Mouse (Mus musculus) fibroblast of lung, adult 2 months (primary cell): Measurements from ENCODE around the gene Epha1.

Experiments used
- DNase-seq: peaks from one replicate; pipeline ENCODE4 v3.0.0-alpha.2; 2011; ENCODE audit warnings: low read depth

Gene Epha1

DNA sequence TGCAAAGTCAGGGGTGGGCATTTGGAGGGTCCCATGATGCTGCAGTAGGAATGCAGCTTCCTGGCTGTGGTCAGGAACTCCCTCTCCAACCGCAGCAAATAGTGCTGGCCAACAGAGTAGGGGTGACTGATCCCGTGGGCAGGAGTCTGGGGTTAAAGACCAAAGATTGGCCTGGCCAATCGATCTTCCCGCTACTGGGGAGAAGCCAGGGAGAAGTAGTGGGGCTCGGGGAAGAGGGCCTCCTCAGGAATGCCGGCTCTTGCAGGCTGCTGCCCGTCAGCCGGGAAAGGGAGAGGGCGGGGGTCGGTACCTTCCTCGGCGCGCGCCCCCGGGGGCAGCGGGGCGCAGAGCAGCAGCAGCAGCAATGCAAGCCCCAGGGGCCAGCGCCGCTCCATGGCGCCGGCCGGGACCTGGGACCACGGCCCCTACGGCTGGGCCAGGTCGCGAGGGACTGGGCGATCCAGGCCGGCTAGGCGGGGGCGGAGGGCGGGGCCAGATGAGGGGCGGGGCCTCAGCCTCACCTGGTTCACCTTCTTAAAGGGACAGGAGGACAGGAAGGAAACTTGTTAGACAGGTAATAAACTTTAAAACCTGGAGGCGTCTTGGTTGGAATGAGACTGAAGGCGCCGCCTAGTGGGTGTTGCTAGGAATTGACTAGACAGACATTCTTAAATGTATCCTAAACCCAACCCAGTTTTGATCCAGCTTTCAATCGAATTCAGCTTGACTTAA is at the start of gene Epha1:
Gene Epha1, minus strand, starts transcription at position 453 of the 732 bp plus-strand sequence.
- DNase-seq = no peak

DNA sequence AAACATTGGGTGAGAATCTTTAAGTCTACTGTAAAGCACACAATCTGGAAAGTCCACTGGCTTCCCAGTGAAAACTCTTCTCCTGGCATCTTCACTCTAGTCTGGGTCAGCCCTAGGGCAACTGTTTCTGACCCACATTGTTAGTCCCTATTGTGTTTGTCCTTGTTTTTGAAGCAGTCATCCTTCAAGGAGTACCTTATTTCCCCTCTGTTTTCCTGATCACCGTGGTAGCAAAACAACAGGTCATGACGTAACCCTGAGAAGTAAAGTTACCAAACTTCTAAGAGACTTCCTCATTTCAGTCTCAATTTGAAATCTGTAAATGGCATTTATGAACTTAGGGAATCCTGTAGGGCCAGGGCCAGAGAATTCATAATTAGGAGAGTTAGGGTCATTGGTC is 48.4 kb upstream of the Epha1 start:
- DNase-seq = no peak

DNA sequence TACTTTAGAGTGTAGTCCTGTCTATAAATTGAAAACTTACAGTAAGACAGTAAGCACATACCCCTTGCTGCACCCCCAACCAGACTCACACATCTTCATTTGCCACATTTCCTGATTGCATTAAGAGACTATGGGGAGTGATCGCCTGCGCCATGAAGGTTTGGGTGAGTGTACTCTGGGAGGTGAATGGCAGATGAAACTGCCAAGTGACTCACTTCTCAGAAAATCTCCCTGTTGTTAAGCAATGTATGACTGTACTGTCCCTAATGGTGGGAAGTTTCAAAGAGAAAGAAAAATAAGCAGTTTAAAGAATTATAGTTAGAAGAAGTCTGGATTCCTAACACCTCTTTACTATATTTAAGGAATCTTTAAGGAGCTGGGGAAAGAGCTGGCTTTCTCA is 46.4 kb upstream of the Epha1 start:
- peak; percentile 60 for DNase-seq

DNA sequence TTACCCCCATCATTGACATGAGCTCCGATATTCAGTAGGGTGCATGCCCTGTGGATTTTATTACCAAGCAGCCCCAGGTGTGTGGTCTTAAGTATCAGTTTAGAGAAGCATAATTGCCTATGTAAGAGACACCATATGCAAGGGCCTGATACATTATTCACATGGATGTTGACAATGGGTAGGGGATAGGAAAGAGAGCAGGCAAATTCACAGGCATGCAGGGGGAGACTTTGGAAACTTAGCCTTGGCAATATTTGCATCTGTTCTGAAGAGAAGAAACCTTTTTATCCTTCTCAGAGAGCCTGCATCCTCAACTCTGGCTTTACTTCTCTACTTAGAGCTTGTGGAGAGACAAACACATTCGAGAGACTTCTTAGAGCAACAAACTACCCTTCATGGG is 32.1 kb upstream of the Epha1 start, which contains the start of gene Tas2r135:
Gene Tas2r135, plus strand, starts transcription at position 301 of the 400 bp plus-strand sequence.
- DNase-seq = no peak

DNA sequence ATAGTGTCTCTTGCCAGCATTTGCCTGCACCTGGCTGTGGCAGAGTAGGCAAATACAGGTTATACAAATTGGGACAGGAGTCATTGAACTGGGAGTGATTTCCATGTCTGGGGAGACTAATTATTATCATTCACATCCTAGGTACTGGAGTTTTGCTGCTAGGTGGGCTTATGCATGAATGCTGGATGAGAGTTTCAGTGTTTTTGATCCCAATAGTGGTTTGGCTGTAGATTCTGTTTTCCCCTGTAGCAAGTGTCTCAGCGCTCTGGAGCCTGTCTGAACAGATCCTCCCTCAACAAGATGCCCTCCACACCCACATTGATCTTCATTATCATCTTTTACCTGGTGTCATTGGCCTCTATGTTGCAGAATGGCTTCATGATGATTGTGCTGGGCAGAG is 26.9 kb upstream of the Epha1 start, which contains the start of gene Tas2r143:
Gene Tas2r143, plus strand, starts transcription at position 301 of the 400 bp plus-strand sequence.
- no peak for DNase-seq

DNA sequence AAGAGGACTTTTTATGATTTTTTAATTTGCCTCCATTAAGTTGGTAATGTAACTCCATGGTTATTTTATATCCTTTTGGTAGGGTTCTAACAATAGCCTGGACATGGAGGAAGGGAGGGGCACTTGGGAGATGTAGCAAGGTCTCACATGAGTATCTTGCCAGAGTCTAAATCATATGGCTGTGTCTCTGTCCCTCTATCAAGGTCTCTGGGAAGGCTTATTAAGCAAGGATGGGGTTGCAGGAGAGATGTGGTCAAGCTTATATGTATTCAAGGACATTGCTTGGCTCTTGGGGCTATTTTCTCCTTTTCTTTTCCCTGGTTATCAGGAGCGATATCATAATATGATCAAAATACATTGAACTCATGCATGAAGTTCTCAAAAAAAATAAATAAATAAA is 25.9 kb upstream of the Epha1 start:
- no peak for DNase-seq

DNA sequence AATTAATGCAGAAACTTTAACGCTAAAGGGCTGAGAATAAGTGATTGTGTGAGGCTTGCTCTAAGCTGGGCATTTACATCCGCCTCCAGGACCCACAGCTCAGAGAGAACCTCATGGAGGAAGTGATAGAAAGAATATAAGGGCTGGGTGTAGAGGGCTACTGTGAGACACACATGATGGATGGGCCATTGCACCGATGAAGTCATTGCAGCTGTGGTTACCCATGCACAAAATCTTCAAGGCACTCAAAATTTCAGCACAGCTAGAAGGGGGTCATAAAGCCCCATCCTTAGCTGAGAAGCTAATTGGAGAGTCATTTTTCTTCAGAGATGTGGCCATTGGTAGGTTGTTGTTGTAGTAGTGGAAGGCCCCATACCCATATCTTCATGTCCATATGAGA is 25.2 kb upstream of the Epha1 start:
- no peak for DNase-seq

DNA sequence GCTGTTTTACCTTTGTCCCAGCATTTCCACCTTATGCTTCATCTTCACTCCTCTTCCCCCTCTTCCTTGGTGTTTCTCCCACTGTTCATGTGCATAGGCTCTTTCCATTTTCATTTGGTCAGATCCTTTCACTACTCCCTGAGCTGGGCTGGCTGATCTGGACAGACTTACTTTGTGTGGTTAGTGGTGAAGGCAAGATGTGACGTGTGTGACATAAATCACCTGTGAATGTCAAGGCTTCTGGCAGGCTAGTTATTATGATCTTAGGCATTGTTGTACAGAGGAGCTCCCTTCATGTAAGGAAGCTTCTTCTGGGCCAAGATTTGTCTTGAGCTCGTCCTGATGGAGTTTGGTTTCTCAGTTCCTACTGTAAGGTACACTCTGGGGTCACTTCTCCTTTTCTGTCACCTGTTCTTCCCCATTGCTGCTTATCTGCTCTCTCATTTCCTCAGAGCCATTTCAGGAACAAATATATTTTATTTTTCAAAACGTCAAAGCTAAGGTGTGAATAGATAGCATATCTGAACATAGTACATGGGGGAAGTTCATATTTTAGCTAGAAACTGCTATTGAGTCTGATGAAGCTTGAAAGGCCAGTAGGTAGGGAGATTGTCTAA is 24.1 kb upstream of the Epha1 start:
- DNase-seq = no peak

DNA sequence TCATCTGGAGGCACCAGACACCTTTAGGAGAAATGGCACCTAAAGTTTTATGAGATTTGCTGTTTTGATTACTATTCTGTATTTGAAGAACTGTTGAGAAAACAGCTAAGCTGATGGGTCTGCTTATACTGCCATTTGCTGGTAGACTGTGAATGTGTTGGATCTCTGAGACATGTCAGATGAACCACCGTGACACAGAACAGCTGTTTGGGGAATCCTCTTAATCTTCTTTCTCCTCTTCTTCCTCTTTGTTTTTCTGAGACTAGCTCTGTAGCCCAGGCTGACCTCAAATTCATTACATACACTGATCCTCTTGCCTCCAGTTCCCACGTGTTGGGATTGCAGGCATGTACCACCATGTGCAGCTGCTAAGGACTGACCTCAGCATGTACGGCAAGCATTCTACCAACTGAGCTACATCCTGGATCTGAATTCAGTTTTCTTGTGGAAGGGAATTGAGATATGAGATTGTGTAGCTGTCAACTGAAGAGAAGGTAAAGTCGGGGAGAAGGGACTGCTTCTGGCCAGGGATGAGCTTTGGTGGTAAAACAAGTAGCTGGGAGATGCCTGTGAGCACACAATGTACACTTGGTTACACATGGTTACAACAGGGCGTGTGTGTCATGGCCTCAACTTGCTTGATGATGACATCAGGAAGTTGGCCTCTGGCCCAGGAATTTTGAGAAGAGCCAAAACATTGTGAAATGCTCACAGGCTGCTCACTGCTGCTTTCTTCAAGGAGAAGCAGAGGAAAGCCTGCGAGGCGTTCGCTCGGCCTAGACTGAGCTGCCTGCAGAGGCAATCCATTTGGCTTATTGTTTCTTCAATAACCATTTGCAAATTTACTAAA is 23.1 kb upstream of the Epha1 start:
- DNase-seq = peak; percentile 89

DNA sequence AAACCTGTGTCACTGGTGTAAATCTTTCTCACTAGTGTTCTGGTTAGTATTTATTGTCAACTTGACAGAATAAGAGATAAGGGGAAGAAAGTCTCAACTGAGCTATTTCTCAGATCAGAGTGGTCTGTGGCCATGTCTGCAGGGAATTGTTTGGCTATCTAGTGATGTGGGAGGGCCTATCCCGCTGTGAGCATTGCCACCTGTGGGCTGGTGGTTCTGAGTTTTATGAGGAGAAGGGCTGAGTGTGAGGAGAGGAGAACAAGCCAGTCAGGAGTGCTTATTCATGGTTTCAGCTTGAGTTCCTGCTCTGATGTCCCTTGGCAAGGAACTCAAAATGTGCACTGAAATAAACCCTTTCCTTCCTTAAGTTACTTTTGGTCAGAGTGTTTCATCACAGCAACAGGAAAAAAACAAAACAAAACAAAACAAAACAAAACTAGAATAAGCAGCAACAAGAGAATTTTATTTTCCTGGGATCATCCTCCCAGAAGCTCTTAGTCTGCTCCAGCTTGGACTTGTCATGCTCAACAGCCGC is 18.8 kb upstream of the Epha1 start:
- DNase-seq = no peak

DNA sequence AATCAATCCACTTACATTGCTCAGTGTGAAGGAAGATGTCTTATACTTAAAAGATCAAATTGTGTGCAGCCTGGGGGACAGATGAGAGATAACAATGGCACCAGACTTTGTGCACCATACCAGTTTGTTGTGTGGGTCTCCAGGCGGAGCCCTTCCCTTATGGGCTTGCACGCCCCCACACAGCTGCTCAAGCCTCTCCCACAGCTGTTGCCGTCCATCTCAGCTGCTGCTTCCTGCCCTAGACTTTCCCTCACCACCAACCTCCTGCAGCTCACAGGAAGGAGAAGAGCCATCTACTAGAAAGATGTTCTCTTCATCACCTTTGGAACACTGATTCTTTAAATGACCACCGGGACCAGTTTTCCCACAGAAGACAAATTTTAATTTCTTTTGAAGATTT is 12.6 kb upstream of the Epha1 start:
- no peak for DNase-seq

DNA sequence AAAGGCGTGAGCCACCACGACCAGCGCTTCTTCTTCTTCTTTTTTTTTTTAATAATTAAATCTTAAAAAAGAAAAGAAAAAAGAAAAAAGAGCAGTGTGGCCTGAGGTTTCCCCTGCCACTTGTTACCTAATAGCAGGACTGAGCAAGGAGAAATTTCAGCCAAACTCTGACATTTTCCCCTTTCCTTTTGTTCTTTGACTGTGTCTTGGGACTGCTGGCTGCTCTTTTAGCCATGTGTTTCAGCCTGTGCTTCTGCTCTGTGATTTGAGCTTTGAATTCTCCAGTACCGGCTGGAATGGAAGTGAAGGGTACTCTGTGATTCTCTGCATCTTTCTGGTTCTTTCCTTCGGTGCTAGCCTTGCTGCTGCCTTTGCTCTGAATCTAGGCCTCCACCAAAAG is 10.3 kb upstream of the Epha1 start:
- DNase-seq = no peak

DNA sequence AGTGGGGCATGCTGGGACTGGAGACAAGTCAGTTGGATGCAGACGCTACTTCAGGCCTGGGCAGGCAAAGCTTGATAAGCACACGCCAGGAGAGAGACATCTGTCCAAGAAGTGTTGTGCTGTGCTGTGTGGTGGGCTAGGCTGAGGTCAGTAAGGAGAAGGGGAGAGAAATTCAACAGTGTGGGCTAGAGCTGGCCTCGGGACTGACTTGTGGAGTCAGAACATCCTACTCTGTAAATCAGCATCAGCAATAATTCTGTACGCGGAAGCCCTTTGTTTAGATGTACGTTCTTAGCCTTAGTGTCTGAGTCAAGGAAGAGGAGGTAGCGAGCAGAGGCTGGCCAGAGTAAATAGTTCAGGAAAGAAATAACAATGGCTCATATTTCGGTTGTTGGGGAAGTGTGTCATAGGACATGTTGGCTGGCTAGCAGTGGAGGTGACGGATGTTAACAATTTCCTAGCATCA is 8.9 kb upstream of the Epha1 start:
- DNase-seq = no peak

DNA sequence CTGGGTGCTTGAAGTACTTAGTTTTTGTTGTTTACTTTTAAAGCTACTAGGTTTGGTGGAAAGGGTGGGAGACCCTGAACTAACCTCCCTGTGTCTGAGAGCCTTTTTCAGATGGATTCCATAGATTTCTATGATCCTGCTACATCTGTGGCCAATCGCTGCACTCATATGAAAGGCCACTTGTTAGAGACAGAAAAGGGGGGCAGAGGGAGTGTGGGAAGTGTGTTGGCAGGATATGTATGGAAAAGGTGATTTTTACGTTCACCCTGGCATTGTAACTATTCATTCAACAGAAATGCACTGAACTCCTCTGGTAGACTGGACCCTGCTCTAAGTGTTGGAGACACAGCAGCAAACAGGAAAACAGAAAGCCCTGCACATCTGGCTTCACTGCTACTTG is 8.2 kb upstream of the Epha1 start:
- DNase-seq = no peak

DNA sequence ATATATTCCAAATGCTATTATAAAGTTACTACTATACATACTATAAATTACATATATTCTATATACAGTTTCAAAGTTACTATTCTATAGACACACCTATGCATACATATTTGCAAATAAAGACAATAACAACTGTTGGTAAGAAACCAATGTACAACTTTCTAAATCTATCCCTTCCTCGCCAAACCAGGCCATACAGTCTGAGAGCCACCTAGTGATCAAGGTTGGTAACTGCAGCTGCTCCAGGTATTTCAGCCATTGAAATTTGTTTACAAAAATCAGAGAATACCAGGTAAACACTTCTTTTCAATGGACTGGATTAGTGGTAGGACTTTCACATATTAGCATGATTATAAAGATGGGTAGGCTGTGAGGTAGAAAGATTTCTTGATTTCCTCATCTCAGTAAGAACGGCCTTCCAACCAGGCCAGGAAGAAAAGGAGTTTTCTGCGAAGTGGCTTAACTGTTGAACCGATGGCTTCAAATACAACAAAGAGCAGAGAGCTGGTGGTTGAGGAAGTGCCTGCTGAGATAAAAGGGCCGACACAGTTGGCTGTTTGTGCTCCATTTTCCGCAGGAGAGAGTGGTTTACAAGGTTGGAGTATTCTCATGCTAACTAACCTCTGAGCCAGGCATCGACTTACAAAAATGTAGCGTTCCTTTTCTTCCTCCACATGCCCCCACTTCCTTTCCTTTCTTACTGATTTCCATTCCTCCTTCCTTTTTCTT is 7.5 kb upstream of the Epha1 start:
- DNase-seq = no peak

DNA sequence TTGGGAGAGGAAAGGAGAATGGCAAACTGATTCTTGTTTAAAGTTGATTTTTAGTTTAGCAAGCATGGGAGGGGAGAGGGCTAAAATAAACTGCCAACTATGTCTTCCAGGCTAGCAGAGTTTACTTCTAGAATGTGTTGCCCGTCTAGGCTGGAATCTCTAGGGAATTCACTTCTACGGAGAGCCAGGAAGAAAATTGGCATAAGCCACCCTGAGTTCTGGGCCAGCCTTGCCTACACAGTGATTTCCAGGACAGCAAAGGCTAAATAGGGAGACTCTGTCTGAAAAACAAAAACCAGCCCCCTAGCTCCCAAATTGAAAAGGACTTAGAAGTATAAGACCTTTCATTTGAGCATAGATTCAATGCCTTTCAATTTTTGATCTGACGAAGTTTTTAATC is 6.5 kb upstream of the Epha1 start:
- DNase-seq = no peak

DNA sequence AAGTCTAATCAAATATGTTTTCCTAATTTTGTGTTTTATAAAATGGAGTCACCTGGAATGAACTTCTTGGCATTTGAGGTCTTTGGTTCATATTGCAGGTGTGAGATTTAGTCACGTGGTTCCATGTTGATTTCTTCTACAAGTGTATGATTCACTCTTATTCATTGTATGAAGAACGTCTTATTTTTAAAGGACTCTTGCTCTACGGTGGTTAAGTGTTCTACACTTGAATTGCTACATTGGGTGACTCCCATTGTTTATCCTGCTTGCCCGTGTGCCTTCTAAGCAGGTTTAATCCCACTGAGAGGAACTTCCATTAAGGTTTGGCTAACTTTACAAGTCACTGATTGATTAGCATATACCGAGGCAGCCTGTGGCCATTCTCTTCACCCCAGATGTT is 4.2 kb upstream of the Epha1 start:
- DNase-seq = no peak

DNA sequence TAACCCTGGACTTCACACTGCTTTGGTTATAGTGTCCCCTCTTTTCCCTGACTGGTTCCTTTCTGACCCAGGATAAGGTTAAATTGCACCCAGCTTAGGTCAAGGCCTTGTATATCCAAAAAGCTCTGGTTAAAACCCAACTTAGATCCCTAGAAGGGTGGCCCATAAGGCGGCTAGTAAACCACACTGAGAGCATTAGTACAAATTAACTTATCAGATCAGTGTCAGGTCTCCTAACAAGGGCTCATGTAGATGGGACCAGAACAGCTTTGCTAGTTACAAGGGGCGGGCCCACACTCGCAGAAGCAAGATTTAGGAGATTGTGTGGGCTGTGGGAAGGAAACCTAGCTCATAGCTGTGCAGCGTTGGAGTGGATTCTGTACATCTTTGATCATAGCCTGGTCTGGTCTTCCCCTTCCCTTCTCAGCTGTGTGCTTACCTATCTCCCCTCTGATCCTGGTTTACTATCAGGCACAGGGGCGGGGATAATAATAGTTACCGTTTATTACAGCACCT is 3.5 kb upstream of the Epha1 start:
- no peak for DNase-seq

DNA sequence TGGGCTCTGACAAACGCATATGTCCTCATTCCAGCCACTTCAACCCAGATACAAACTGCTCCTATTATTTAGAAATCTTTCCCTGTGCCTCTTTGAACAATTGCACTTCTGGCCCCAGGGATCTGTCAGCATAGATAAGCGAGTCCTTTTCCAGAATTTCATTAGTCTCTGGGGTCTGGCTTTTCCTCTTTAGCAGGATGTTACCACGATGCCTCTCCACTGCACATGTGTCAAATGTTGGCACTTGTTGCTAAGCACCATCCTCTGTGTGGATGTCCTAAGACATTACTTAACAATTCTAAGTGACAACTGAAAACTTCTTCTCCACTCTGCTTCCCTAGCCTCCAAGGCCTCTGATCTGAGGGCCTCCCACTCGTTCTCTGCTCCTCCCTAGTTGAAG is 2.9 kb upstream of the Epha1 start:
- no peak for DNase-seq

DNA sequence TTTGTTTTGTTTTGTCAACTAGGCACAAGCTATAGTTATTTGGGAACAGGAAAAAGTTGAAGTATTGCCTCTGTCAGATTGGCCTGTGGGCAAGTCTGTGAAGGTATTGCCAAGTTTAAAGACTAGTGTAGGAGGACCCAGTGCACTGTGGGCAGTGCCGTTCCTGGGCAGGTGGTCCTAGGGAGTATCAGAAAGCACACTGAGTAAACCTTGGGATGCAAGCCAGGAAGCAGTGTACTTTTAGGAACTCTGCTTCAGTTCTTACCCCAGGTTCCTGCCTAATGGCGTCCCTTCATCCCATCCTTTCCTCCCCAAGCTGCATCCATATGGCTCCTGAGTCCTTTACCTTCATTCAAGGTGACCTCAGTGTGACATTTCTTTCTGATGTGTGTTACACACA is 2.1 kb upstream of the Epha1 start:
- no peak for DNase-seq

DNA sequence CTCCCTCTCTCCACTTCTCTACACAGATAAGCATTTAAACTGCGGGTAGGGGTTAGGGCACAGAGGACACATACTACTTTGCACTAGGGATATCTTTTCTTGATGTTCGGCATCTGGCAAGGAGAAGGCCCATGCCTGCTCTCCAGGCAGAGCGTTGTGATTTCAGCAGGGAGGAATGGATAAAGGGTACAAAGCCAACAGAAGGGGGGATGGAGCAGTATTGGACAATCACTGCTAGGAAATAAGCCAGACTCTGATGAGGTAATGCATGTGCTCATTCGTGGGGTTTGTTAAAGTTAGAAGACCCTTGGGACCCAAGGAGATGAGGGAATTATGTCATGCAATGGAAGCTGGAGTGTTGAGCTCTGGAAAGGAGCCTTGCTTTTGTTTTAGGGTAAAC is 1.6 kb upstream of the Epha1 start:
- no peak for DNase-seq
